Mouse (Mus musculus) G1E (cell line): ENCODE measurements around the gene Mob1a.

Experiments
- CTCF ChIP-seq: IDR thresholded peaks from 2 replicates; pipeline ENCODE4 v1.5.1; 2012; ENCODE audit warnings: low read depth, low read length, inconsistent platforms, mixed read lengths
- TAL1 ChIP-seq: conservative IDR thresholded peaks from 2 replicates; pipeline ENCODE4 v1.6.1; 2012; ENCODE audit warnings: low read depth, low read length, inconsistent platforms, mixed read lengths

- TF ChIP-seq CTCF (no peak), TAL1 (no peak)
These were observed 14.6 kb upstream of the Mob1a start for GRCm38 (mm10) chr6:83311206-83311605.
